Mouse (Mus musculus): Measurements from ENCODE around the gene Ehmt2.
"Not testable (repeated sequence)": the region's sequence is repeated elsewhere in the genome, so short reads cannot be mapped to it uniquely, and the experiment has no call there.

Gene Ehmt2

DNA sequence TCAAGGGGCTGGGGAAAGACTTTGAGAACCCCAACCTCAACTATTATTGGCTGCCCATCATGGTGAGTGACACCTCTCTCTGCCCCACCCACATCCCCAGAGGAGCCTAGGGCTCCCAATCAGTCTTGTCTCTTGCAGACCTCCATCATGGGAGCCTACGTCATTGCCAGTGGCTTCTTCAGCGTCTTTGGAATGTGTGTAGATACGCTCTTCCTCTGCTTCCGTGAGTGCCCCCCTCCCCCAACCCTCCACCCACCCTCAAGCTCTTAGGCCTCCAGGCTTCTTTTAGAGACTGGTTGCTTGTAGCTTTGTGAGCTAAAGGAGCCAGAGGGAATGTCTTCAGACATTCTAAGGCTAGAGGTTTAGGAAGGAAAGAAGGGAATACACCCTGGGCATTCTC is 30.6 kb downstream of the Ehmt2 start:
- no peak for DNase-seq

DNA sequence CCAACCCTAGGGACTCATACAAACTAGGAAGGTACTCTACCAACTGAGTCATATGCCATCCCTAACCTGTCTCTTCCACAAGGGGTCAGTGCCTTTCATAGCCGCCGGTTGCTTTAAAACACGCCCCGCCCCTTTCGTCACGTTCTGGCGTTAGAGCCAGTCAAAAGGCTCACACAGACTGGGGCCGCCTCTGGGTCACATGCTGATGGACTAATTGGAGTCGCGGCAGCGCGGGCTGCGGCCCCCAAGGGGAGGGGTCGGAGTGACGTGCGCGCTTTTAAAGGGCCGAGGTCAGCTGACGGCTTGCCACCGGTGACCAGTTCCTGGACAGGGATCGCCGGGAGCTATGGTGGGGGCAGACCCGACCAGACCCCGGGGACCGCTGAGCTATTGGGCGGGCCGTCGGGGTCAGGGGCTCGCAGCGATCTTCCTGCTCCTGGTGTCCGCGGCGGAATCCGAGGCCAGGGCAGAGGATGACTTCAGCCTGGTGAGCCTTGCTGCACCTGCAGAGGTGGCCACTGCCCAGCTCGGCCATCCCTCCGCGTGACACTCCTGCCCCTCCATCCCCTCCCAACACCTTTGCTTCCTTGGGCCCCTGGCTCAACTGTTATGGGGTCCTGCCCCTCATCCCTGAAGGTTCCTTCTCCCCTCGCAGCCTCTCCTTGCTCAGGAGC is 32.9 kb downstream of the Ehmt2 start, which contains the start of gene Neu1:
Neu1 (plus strand) TSS at position 193 of the 674 bp plus-strand sequence.
- peak; percentile 99 for DNase-seq

DNA sequence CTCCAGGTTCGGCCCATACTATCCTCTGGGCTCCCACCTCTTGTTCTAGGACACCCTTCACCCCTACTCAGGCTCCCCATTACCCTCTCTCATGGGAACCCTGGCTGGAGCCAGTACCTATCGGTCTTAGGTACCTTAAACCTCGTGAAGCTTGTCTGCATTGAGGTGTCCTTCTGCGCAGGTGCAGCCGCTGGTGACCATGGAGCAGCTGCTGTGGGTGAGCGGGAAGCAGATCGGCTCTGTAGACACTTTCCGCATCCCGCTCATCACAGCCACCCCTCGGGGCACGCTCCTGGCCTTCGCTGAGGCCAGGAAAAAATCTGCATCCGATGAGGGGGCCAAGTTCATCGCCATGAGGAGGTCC is 33.4 kb downstream of the Ehmt2 start:
- no peak for DNase-seq

DNA sequence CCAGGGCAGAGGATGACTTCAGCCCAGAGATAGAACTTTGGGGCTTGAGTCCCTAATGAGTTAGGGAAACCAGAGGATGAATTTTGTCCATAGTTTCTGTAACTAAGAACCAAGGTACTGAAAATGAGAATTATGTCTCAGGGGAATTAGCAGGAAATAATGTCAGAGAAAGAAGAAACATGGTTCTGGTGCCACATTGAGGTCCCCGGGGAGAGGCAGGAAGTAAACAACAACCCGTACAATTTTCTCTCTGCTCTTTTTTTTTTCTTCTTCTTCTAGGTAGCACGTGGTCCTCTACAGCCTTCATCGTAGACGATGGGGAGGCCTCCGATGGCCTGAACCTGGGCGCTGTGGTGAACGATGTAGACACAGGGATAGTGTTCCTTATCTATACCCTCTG is 34.0 kb downstream of the Ehmt2 start:
- DNase-seq, result no peak

DNA sequence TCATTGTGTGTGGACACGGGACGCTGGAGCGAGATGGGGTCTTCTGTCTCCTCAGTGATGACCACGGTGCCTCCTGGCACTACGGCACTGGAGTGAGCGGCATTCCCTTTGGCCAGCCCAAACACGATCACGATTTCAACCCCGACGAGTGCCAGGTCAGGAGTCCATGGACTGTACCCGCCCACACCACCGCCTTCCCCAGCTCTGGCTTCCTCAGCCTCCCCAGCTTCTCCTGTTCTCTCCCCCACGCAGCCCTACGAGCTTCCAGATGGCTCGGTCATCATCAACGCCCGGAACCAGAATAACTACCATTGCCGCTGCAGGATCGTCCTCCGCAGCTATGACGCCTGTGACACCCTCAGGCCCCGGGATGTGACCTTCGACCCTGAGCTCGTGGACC is 35.8 kb downstream of the Ehmt2 start:
- DNase-seq, result peak; percentile 67

DNA sequence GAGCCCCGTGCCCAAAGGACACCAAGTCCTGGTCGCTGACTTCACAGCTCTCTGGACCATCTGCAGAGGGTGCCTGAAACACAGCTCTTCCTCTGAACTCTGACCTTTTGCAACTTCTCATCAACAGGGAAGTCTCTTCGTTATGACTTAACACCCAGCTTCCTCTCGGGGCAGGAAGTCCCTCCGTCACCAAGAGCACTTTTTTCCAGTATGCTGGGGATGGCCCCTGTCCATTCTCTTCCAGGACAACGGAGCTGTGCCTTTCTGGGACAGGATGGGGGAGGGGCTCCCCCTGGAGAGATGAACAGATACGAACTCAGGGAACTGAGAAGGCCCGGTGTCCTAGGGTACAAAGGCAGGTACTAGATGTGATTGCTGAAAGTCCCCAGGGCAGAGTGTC is 36.6 kb downstream of the Ehmt2 start:
- no peak for DNase-seq

DNA sequence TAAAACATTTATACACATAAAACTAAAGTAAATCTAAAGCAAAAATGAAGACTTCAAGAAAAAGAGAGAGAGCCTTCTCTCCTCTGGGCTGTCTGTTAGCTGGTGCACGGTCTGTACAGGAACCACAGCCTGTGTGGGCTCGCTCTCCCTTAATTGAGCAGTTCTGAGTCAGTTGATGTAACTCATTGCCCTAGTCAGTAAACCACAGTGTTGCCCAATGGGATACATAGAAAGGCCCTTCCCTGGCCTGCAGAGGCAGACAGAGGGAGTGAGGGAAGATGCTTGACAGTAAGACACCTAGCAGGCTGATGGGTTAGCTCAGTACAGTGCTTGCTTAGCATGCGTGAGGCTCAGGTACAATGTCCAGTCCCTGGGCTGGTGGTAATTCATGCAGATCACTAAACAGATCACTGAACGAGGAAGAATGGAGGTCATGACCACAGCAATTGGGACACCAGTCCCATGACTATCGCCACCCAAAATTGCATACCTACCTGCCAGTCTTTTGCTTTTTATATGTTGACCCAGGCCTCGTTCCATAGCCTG is 39.8 kb downstream of the Ehmt2 start:
- peak; percentile 66 for DNase-seq

DNA sequence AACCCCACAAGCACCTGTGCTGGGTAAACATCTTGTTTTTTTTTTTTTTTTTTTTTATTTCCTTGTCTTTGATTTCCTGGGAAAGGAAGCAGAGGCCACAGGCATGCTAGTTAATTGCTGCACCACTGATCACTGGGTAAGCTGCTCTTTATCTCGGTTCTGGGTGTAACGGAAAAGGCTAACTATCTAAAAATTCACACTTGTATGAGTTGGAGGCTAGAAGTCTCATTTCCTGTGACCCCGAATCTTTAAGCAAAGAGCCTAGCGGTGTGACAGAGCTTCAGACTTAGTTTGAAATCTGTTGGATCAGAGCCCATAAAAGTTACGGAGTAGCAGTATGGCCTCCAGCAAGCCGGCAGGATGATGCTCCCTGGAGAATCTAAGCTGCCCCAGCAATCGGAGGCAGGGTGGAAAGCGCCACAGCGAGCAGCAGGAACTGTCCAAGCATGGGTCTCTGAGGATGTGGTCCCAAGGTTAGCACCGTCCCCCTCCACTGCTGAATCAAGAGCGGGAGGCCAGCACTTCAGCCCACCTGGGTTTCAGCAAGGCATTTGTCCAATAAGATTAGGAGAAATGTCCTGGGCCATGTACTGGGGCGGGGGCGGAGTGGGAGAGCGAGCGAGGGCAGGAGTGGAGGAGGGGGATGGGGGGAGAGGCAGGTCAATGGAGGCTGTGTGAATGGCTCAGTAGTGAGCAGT is 43.2 kb downstream of the Ehmt2 start:
- DNase-seq, result peak; percentile 41

DNA sequence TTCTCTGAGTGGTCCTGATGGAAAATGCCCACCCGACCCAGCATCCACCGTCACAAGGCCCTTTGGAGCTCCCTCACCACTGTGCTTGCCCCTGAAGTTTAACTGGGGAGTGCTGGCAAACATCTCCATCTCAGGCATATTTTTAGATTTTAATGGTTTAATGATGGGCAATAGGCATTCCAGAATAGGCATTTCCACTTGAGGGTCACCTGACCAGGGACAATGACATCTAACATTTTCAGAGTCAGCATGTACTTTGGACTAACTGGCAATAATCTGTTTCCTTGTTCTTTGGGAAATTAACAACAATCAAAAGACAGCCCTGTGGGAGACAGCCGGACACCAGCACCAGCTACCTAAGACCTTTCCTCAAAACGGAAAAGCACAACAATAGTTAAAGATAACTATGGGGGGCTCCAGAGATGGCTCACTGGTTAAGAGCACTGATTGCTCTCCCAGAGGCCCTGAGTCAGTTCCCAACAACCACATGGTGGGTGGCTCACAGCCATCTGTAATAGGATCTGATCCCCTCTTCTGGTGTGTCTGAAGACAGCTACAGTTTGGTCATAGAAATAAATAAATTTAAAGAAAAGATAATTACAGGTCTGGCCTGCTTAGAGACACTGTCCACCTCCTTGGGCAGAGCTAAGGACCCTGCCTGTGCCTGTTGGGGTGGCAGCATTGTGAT is 45.0 kb downstream of the Ehmt2 start:
- DNase-seq, result no peak

DNA sequence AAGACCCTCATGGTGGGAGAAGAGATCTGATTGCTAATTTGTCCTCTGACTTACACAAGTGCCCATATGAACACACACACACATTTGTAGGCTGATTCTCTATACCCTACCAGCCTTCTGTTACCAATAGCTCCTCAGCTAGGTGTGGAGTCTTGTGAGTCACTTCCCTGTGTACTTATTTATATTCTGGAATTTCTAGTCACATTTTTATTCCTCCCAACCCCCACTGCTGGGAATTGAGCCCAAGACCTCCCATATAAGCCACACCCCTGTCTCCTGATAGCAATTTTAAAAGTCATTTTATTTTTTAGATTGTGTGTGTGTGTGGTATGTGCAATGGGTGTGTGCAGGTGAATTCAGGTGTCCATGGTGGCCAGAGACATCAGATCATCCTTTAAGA is 46.1 kb downstream of the Ehmt2 start:
- peak; percentile 58 for DNase-seq

DNA sequence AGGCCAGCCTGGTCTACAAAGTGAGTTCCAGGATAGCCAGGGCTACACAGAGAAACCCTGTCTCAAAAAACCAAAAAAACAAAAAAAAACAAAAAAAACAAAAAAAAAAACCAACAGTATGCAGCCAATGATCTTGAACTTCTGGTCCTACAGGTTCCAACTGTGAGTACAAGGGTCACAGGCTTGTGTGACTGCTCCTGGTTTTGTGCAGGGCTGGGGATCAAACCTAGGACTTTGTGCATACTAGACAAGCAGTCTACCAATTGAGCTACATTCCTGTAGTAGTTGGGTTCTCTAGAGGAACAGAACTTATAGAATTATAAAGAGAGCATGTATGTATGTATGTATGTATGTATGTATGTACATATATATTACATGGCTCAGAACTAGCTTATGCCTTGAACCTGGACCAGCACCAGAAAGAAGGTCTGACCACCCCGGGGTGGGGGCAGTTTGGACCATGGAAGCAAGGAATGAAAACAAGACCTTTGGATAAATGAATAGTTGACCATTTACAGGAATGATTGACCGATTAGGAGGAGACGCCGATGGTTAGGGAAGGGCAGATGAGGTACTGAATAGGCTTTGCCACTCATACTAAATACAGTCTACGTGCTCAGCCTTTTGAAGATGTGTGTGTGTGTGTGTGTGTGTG is 48.3 kb downstream of the Ehmt2 start:
- DNase-seq, result peak; percentile 62

DNA sequence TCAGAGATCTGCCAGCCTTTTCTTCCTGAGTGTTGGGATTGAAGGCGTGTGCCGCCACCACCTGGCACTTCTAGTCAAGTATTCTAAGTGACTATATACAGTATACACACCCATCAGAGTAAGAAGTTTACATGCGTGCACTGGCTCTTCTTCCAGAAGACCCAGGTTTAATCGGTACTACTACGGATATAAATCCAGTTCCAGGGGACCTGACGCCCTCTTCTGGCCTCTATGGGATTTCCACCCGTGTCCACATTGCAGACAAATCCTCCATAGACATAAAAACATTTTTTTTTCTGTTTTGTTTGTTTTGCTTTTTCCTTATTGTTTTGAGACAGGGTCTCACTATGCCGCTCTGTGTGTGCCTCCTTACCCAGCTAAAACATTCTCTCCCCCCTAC is 49.3 kb downstream of the Ehmt2 start:
- DNase-seq, result peak; percentile 67

DNA sequence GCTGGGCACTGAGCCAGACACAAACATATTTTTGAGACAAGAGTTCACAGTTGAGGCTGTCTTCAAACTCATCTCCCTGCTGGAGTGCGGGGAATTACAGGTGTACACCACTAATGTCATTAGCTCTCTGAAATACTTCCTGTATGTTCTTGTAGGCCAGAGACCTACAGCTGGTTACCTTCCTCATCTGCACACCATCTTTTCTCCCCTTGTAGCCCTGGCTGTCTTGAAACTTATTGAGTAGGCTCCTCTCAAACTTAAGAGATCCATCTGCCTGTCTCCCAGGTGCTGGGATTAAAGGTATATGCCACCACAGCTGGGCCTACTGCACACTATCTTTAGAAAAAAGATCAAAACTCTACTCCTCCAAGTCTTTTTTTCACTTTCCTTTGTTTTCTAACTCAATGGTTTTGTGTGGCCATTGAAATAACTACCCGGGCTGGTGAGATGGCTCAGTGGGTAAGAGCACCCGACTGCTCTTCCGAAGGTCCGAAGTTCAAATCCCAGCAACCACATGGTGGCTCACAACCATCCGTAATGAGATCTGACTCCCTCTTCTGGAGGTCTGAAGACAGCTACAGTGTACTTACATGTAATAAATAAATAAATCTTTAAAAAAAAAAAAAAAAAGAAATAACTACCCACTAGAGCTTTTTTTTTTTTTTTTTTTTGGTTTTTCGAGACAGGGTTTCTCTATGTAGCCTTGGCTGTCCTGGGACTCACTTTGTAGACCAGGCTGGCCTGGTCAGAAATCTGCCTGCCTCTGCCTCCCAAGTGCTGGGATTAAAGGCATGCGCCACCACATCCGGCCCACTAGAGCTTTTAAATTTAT is 50.7 kb downstream of the Ehmt2 start:
- not testable (repeated sequence) for DNase-seq

DNA sequence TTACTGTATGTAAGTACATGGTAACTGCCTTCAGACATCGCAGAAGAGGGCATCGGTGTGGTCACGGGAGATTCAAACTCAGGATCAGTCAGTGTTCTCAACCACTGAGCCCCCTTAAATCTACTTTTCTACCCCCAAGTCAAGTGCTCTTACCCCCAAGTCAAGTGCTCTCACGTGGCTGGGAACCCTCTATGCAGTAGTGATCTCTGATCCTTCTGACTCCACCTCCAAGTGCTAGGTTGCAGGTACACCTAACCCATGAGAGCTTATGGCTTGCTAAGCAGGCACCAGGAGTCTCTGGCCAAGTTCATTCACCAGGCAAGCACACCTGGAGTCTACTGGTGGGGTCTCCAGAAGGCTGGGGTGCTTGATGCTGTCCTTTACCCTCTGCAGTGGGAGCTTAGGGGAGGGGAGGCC is 51.3 kb downstream of the Ehmt2 start:
- DNase-seq, result no peak

DNA sequence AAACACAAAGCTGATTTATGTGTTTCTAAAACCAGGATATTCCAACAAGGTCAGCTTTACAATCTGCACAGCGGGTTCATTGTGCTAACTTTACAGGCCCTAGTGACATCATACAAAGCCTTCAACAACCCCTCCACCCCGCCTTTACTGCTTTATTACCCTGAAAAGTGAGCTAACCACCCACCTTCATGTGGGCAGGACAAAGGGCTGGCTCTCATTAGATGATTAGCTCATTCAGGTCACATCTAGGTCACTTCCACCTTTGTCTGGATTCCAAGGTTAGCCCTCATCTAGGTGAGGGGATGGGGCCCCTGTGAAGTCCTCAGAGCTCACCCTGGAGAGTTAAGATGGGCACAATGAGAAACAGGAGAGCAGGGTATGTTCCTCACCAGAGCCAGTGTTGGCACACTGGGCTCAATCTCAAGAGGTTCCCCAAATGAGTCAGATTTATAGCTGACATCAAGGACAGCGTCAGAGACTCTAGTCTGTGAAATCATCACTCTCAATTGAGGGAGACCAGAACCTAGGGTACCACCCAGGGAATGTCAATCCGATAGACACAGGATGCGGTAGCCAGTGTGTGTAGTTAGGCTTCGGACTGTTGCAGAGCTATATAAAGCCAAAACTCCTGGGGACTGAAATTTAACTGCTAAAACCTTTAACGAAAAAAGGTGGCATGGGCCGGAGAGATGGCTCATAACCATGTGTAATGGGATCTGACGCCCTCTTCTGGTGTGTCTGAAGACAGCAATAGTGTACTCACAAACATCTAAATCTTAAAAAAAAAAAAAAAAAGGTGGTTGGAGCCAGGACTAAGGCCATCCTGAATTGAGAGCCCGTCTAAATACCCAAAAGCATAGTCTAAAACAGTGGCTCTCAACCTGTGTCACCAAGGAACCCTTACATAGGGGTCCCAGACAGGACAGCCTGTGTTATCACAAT is 52.5 kb downstream of the Ehmt2 start:
- no peak for DNase-seq

DNA sequence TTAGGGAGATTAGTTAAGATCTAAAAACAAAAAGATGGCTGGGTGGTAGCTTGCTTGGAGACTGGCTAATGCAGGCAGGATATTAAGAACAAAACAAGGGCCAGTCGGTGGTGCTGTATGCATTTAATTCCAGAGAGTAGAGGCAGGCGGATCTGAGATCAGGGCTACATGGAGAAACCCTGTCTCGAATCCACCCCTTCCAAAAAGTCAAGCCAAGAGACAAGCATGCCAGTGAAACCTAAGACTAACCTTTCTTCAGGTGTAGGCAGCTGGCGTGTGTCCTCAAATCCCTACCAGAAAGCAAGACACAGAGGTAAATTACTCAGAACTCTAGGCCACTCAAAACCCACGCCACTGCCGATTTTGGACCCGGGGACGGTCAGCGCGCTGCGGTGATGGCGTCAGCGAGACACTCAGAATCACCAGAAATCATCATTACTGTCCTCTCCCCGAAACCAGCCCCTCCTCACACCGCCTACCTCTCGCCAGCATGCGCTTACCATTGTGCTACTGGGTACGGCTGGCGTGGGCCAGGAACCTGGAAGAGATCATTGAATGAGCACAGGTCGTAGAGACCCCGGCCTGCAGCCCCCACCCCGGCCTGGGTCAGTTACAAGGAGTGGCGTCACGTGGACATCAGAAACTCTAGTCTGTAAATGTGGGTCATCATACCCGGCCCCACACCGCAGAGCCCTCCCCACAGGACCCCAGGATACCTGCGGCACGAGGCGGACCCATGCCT is 53.5 kb downstream of the Ehmt2 start:
- DNase-seq, result no peak

DNA sequence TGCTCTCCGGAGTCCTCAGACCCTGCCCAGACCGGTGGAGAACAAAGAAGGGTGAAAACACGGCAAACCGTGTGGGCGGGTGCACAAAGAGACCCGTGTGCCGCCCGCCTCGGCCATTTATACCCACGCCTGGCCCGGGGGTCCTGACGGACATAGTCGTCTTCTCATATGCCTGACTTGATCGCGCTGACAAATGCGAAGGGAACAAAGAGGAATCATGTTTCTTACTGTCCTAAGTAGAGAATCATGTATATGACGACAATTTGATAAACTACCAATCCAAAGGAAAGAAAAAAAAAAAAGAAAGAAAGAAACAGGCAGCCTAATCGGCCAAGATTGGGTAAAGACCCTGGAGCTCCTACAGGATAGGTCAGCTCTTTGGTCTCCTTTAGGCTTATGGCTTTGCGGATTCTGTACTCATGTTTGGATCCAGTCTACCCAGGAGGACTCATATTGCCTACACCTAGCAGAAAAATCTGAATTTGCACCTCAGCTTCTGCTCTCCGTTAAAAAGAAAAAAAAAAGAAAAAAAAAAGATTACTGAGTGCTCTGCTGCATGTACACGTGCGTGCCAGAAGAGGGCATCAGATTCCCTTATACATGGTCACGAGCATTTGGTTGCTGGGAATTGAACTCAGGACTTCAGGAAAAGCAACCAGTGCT is 54.2 kb downstream of the Ehmt2 start:
- DNase-seq, result peak; percentile 86

DNA sequence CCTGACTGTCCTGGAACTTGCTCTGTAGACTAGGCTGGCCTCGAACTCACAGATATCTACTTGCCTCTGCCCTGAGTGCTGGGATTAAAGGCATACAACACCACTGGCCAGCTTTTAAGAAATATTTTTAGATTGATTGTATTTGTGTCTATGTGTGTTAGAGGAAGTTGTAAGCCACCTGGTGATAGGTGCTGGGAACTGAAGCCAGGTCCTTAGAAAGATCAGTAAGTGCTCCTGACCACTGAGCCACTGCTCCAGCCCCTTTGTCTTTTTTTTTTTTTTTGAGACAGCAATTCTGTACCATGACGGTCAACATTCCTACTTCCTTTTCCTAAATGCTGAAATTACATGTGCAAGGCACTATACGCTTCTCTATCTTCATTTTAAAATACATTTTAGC is 55.0 kb downstream of the Ehmt2 start:
- no peak for DNase-seq

DNA sequence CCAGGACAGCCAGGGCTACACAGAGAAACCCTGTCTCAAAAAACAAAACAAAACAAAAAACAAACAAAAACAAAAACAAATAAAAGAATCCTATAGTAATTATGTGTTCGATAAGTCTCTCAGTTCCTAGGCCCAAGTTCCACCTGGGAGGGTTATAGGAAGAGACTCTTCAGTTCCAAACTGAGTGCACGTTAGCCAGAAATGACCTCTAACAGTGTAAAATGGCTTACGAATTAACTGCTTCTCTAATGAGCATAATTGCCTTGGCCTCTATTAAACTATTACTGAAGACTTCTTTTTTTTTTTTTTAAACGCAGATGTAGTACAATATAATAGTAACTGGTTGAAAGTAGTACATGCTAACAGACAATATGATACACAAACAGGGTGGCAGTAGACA is 55.6 kb downstream of the Ehmt2 start:
- DNase-seq, result peak; percentile 34

DNA sequence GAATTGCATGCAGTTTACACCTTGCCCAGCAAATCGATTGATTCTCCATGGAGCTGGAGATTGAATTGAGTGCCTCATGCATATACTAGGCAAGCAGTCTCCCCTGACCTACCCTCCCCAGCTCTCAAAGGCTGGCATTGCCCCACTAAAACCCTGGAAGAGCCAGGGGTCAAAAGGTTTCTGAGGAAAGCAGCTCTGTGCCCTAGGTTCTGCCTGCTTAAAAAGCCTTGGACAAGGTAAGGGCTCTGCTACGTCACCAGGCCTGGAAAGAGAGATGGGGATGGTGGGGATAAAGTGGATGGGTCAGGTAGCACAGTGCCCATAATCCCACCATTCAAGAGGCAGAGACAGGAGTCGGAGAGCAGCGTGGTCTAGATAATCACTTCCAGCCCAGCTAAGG is 56.6 kb downstream of the Ehmt2 start:
- DNase-seq, result no peak
